Mouse (Mus musculus) olfactory bulb, adult 2 months (tissue): ENCODE measurements around the gene Sppl3.

ENCODE experiments used
- CTCF ChIP-seq: fragments of 200-500 bp; IDR thresholded peaks from 2 replicates; pipeline ENCODE4 v1.5.1; 2012; ENCODE audit warnings: low read depth, mild to moderate bottlenecking, low read length, moderate library complexity; ENCODE audit not compliant: insufficient read depth
- POLR2A ChIP-seq: fragments of 200-500 bp; IDR thresholded peaks from 2 replicates; pipeline ENCODE4 v1.6.1; 2012; ENCODE audit warnings: mild to moderate bottlenecking, low read depth, low read length, moderate library complexity; ENCODE audit not compliant: insufficient read depth

DNA sequence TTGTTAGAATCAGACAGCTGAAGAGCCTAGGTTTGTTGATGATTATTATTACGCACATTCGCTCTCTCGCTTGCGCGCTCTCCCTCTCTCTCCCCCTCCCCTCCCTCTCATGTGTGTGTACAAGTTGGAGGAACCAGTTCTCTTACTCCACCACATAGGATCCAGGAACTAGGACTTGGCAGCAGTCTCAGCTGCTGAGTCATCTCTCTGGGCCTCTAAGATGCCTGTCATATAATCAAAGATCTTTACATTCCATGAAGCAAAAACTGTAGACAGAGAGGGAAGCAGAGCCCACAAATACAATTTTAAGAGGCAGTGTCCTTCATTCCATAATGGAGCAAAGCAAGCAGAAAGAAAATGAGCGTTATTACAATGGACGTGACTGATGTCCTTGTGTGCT lies 61.2 kb downstream of the Sppl3 start:
- TF ChIP-seq CTCF (no peak), POLR2A (no peak)
